Mouse (Mus musculus) limb, embryonic 10.5 days (tissue): ENCODE measurements at regions not wholly inside any gene's neighbourhood (a gene's known extent, or its start where the extent isn't known, plus 50 kb on each side); places are given as distances from the start of the nearest gene placed in this dataset.

ENCODE experiments used
- DNase-seq: peaks from one replicate; pipeline ENCODE4 v3.0.0-alpha.2; 2017; ENCODE audit warnings: low spot score
- H3K27ac ChIP-seq: fragments of 300-500 bp; sonication (generic); 2 replicates; pipeline ENCODE4 v1.5.1; 2016; ENCODE audit warnings: mild to moderate bottlenecking
- H3K27me3 ChIP-seq: fragments of 300-500 bp; sonication (generic); 2 replicates; pipeline ENCODE4 v1.6.1; 2016; ENCODE audit warnings: low read depth, mild to moderate bottlenecking; ENCODE audit not compliant: poor library complexity, severe bottlenecking
- H3K36me3 ChIP-seq: fragments of 300-500 bp; sonication (generic); 2 replicates; pipeline ENCODE4 v1.6.1; 2016; ENCODE audit warnings: mild to moderate bottlenecking, moderate library complexity
- H3K4me1 ChIP-seq: fragments of 300-500 bp; sonication (generic); 2 replicates; pipeline ENCODE4 v1.6.1; 2016
- H3K4me3 ChIP-seq: fragments of 300-500 bp; sonication (generic); 2 replicates; pipeline ENCODE4 v1.5.1; 2016; ENCODE audit warnings: mild to moderate bottlenecking, moderate library complexity
- H3K9me3 ChIP-seq: fragments of 300-500 bp; sonication (generic); replicated peaks from 2 replicates; pipeline ENCODE4 v1.6.1; 2016; ENCODE audit warnings: mild to moderate bottlenecking
- WGBS: fragments of 180-500 bp; shearing (Covaris S2); methylation state at CpG from one replicate; pipeline ENCODE4 v1.1.7; 2016; 5-methylcytosine and 5-hydroxymethylcytosine counted together

DNA sequence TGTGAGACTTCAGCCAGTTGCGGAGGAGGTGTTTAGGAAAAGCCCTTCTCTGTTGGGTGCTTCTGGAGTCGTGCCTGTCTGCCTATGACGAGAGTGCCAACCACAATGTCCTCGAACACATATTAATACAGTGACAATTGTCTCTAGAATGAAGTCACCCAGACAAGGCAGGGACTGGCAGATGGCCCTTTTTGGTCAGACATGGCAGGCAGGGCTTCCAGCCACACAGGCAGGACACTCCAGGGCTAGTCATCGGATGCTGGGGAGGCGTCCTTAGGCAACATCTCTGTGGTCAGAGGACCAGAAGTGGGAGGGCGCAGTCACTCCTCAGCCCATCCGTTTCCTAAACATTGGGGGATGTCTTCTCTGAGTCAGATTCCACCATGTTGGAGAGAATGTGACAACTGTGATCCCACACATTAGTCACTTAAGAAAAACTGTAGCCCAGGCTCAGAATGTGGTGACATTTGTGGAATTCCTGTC, 53.0 kb upstream of the Itga11 start:
- Histone ChIP-seq H3K4me1 (peaks cover 11% of the 10 kb centered on the region), H3K4me3 (no peak overlapping the region), H3K36me3 (no peaks in the 10 kb centered on the region), H3K9me3 (no peaks in the 10 kb centered on the region), H3K27me3 (no peaks in the 10 kb centered on the region), H3K27ac (no peak overlapping the region)
- DNase-seq = no peak
- WGBS = 81% methylated on average over 8 of the region's 8 CpGs

DNA sequence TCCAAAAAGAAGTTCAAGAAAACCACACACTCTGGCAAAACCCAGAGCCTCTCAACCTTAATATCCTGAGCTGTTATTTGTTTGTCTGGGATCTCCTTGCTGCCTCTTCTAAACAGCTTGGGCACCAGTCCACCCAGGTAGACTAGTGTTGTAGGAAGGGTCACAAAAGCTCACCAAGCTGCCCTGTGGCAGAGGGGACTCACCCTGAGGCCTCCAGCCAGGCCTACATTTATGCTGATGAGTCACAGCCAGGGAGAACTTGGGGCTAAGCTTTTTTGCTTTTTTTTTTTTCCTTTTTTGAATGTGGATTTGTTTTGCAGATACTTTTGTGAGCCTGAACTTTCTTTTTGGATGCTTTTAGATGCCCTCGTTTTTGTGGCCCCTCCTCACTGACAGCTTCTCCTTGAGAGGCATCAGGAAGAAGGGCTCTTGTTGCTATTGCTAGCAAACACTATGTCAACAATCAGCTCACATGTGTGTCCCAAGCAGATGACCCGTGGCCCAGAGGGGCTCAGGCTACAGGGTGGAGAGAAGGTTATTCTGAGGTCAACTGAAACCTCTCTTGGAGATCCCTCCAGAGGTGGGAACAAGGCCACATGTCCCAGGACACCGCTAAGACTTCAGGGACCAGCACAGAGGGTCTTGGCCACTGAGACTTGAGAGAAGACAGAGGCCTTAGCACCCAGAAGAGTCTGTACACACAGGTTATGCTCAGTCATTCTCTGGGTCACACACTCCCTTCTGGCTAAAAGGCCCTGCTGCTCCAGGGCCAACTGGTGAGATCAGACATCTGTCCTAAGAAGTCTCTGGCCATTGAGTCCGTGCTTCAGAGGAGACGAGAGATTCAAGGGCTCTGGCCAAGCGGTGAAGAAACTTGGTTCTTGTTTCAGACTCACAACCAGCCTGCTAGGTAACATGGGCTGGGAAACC, 50.3 kb upstream of the Itga11 start:
- Histone ChIP-seq H3K36me3 (no peaks in the 10 kb centered on the region), H3K4me1 (peaks cover 13% of the 10 kb centered on the region), H3K9me3 (no peaks in the 10 kb centered on the region), H3K27ac (no peak overlapping the region), H3K27me3 (no peaks in the 10 kb centered on the region), H3K4me3 (no peak overlapping the region)
- DNase-seq = no peak
- 64% methylated on average over 6 of the region's 6 CpGs for WGBS
